Mouse (Mus musculus): ENCODE measurements at regions not wholly inside any gene's neighbourhood (a gene's known extent, or its start where the extent isn't known, plus 50 kb on each side); places are given as distances from the start of the nearest gene placed in this dataset.

DNA sequence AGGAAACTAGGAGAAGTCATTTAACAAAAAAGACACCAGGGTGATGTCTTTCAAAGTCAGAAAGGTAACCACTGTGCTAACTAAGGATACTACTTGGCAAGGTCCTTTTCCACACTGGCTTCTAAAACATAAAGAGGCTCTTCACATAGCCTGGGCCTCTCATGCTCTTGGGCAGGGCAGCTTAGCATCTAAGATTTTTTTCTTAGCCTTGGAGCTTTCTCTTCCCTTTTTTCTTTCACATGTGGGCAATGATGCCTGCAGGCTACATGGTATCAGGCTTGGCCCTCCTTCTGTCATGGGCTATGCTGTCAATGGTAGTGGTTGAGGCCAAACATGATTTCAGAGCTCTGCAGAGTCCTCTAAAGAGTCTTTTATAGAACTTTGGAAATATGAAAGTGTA, 60.6 kb downstream of the Serpinb6d start:
- H3K36me3 ChIP-seq, result no peaks in the 10 kb centered on the region
- ATAC-seq (ENCODE audit: low read depth), result no peak
- no peaks in the 10 kb centered on the region for H3K27me3 ChIP-seq
- no peak overlapping the region for H3K4me2 ChIP-seq
- H3K9ac ChIP-seq, result no peak overlapping the region
- no peaks in the 10 kb centered on the region for H3K9me3 ChIP-seq (replicated peaks)
- DNase-seq, result no peak
- no peak overlapping the region for H3K27ac ChIP-seq
- no peaks in the 10 kb centered on the region for H3K4me1 ChIP-seq (replicated peaks)
- no peak overlapping the region for H3K4me3 ChIP-seq (replicated peaks)

DNA sequence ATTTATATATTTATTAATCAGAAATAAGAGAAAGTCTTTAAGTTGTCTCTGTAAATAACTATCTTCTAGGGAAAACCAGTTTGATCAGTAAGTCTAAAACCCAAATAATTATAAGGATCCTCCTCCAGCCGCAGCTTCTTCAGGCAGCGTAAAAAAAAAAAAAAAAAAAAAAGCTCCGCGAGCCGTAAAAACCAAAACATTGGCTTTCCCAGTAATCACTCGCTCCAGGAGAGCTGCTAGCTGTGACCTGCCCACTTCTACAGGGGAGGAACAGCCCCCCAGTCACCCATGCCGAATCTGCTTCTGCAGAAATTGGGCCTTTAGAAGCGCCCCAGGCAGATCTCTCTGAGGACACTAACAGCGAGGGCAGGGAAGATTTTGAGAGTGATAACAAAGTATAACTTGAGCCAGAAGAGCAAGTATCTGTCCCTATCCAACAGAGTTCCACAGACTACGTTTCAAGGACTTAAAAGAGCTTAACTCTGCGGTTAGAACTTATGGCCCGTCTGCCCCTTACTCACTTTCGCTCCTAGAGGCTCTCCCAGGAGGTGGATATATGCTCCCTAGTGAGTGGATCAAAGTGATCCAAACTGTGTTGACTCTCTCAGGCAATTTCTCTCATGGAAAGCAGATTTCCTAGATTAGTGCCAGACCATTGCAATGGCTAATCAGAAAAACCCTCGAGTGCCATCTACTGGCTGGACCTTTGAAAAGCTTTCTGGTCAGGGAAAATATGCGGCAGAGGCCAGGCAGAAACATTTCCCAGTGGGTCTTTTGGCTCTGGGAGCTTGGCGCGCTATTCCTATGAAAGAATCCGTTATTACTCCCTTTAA, 80.7 kb downstream of the Serpinb6e start:
- no peak overlapping the region for H3K27ac ChIP-seq
- H3K4me3 ChIP-seq (replicated peaks), result no peak overlapping the region; the same call in 1 of the 2 replicates
- DNase-seq (peak; percentile 0), ATAC-seq (ENCODE audit: low read depth) (no peak)
- no peaks in the 10 kb centered on the region for H3K36me3 ChIP-seq
- H3K27me3 ChIP-seq, result no peaks in the 10 kb centered on the region
- no peak overlapping the region for H3K4me2 ChIP-seq
- H3K9ac ChIP-seq, result no peak overlapping the region
- no peaks in the 10 kb centered on the region for H3K9me3 ChIP-seq (replicated peaks)
- H3K4me1 ChIP-seq (replicated peaks), result no peaks in the 10 kb centered on the region
- 42% methylated on average over 18 of the region's 18 CpGs for WGBS (ENCODE audit: insufficient replicate concordance)

DNA sequence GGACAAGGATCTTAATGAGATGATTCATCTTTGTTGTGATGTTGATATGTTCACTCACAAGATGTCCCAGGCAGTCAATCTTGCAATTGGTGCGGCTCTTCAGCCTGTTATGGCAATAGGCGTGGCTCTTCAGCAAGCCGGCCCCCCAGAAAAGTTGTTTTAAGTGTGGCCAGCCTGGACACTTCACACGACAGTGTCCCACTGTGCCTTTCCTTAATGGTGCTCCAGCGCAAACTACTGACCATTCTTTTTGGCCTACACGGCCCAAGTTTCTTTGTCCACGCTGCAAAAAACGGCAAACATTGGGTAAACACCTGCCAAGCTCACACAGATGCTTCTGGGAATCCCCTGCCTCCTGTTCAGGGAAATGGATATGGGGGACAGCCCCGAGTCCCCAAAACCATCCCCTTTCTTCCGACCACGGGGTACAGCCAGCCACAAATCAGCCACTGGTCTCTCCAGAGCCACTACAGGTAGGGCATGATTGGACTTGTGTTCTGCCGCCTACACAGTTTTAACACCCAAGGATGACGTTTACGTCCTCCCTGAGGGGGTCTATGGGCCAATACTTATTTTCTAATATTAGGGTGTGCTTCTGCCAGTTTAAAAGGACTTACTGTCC, 79.8 kb downstream of the Serpinb6e start:
- H3K27me3 ChIP-seq, result no peaks in the 10 kb centered on the region
- H3K9ac ChIP-seq, result no peak overlapping the region

More for the DNA sequence above, 79.8 kb downstream of the Serpinb6e start:
- no peaks in the 10 kb centered on the region for H3K9me3 ChIP-seq (replicated peaks)
- 68% methylated on average over 14 of the region's 14 CpGs for WGBS (ENCODE audit: insufficient replicate concordance)
- no peaks in the 10 kb centered on the region for H3K4me1 ChIP-seq (replicated peaks)
- H3K36me3 ChIP-seq, result no peaks in the 10 kb centered on the region
- ATAC-seq (ENCODE audit: low read depth) (no peak), DNase-seq (no peak)
- no peak overlapping the region for H3K27ac ChIP-seq
- no peak overlapping the region for H3K4me2 ChIP-seq
- H3K4me3 ChIP-seq (replicated peaks), result no peak overlapping the region

Data from liver, embryonic 13.5 days (tissue).